Mouse (Mus musculus): ENCODE data around the gene Rad50. TPM values are rescaled to one million over a fixed set of nuclear protein-coding genes. Genes with fewer than 3 reads are reported as not detected.

Gene Rad50
- polyA plus RNA-seq, 1 experiment from 2014 or later, result 11.0 TPM

- Histone ChIP-seq H3K9me3 (replicated peaks; ENCODE audit: control insufficient read depth, low read length) (no peaks in the 10 kb centered on the region), H3K27ac (ENCODE audit: low read depth, low read length) (no peak overlapping the region), H3K4me1 (ENCODE audit: control insufficient read depth, insufficient read depth, low read length) (no peaks in the 10 kb centered on the region), H3K27me3 (replicated peaks; ENCODE audit: control insufficient read depth, insufficient read depth, low read length) (no peaks in the 10 kb centered on the region), H3K9ac (ENCODE audit: low read length) (peak overlapping the region; percentile 79), H3K36me3 (ENCODE audit: control insufficient read depth, insufficient read depth, low read length) (no peaks in the 10 kb centered on the region), H3K4me2 (ENCODE audit: low read length) (peak overlapping the region; percentile 88), H3K4me3 (ENCODE audit: low read depth, low read length) (peak overlapping the region; percentile 79)
- ATAC-seq (no peak), DNase-seq (ENCODE audit: low spot score) (no peak)
- 90% methylated on average over 3 of the region's 3 CpGs for WGBS
These were observed 545 bp upstream of the Rad50 start for GRCm38 (mm10) chr11:53707718-53708009.

DNA sequence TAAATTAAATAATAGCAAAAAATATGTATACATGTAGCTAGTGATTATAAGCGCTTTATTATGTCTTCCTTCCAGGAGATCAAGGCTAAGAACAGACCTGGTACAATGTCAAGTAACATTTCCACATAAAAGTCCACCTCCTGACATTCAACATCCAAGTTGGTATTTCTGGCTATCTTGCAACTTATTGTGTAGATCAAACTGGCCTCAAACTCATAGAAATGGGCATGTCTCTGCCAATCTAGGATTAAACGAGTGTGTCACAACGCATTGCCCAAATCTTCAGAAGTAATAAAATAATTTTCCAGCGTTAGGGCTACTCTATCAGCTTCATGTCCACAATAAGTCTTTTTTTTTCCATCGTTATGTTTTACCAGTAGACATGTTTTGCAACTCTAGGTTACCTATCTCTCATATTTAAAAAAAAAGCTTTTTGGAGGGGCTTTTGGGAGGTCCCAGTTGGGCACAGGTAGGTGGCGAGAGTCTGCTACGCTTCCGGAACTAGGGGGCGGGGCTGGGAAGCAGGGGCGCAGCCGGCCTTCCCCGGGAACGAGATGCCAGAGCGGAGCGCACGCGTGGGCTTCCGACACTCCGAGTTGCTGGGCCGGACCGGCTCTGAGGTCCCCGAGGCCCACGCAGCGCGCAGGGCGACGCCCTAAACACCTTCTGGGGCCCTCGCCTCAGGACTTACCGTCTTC lies 734 bp downstream of the Rad50 start:
- no peaks in the 10 kb centered on the region for H3K9me3 ChIP-seq (replicated peaks; ENCODE audit: control insufficient read depth, low read length)
- H3K36me3 ChIP-seq (ENCODE audit: control insufficient read depth, insufficient read depth, low read length), result 0 out of 2 replicates have a peak, but pooled peaks cover 2% of the 10 kb centered on the region
- H3K4me3 ChIP-seq (ENCODE audit: low read depth, low read length), result peak overlapping the region; percentile 79
- H3K4me2 ChIP-seq (ENCODE audit: low read length), result peak overlapping the region; percentile 88
- ATAC-seq, result peak; percentile 82
- H3K27me3 ChIP-seq (replicated peaks; ENCODE audit: control insufficient read depth, insufficient read depth, low read length), result no peaks in the 10 kb centered on the region
- DNase-seq (ENCODE audit: low spot score), result peak; percentile 53
- H3K9ac ChIP-seq (ENCODE audit: low read length), result peak overlapping the region; percentile 79
- WGBS, result 9% methylated on average over 29 of the region's 29 CpGs
- no peaks in the 10 kb centered on the region for H3K4me1 ChIP-seq (ENCODE audit: control insufficient read depth, insufficient read depth, low read length)
- H3K27ac ChIP-seq (ENCODE audit: low read depth, low read length), result 0 out of 2 replicates have a peak overlapping the region, but pooled peaks have one; percentile 39

- Histone ChIP-seq H3K9me3 (replicated peaks; ENCODE audit: control insufficient read depth, low read length) (no peaks in the 10 kb centered on the region), H3K4me3 (ENCODE audit: low read depth, low read length) (no peak overlapping the region), H3K27me3 (replicated peaks; ENCODE audit: control insufficient read depth, insufficient read depth, low read length) (no peaks in the 10 kb centered on the region), H3K4me1 (ENCODE audit: control insufficient read depth, insufficient read depth, low read length) (no peaks in the 10 kb centered on the region), H3K9ac (ENCODE audit: low read length) (no peak overlapping the region), H3K4me2 (ENCODE audit: low read length) (no peak overlapping the region), H3K27ac (ENCODE audit: low read depth, low read length) (no peak overlapping the region), H3K36me3 (ENCODE audit: control insufficient read depth, insufficient read depth, low read length) (peaks cover 27% of the 10 kb centered on the region)
- ATAC-seq (no peak), DNase-seq (ENCODE audit: low spot score) (no peak)
- WGBS, result 94% methylated on average over 4 of the region's 4 CpGs
These were observed 7.8 kb downstream of the Rad50 start for GRCm38 (mm10) chr11:53699351-53699750.

DNA sequence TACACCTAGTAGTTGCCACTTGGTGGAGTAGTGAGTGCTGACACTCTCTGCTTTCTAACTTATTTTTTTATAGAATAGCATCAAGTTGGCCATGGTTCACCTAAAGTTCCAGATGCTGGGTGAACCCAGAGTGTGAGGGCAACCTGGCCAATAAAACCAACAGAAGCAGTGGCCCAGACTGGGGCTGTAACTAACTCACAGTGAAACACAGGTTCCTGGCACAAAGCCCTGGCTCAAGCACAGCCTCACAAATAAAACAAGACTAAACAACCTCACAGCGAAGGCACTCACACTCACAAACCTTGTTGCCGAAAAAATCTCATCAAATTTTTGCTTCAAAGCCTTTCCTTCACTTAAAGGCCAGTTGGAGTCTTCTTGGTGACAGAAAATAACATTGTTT lies 8.6 kb downstream of the Rad50 start:
- 94% methylated on average over 2 of the region's 2 CpGs for WGBS
- no peak for ATAC-seq

GRCm38 (mm10) chr11:53691979-53692378 lies 15.1 kb downstream of the Rad50 start:
- 71% methylated on average over 10 of the region's 10 CpGs for WGBS
- no peaks in the 10 kb centered on the region for H3K4me1 ChIP-seq (ENCODE audit: control insufficient read depth, insufficient read depth, low read length)
- H3K4me3 ChIP-seq (ENCODE audit: low read depth, low read length), result no peak overlapping the region
- H3K27me3 ChIP-seq (replicated peaks; ENCODE audit: control insufficient read depth, insufficient read depth, low read length), result no peaks in the 10 kb centered on the region
- peak; percentile 15 for DNase-seq (ENCODE audit: low spot score)
- no peak for ATAC-seq
- H3K9me3 ChIP-seq (replicated peaks; ENCODE audit: control insufficient read depth, low read length), result no peaks in the 10 kb centered on the region
- no peak overlapping the region for H3K27ac ChIP-seq (ENCODE audit: low read depth, low read length)
- H3K4me2 ChIP-seq (ENCODE audit: low read length), result no peak overlapping the region
- H3K9ac ChIP-seq (ENCODE audit: low read length), result no peak overlapping the region
- H3K36me3 ChIP-seq (ENCODE audit: control insufficient read depth, insufficient read depth, low read length), result peaks cover 19% of the 10 kb centered on the region

More for the DNA sequence above, 8.6 kb downstream of the Rad50 start:
- Histone ChIP-seq H3K9me3 (replicated peaks; ENCODE audit: control insufficient read depth, low read length) (no peaks in the 10 kb centered on the region), H3K4me2 (ENCODE audit: low read length) (no peak overlapping the region), H3K27ac (ENCODE audit: low read depth, low read length) (no peak overlapping the region), H3K27me3 (replicated peaks; ENCODE audit: control insufficient read depth, insufficient read depth, low read length) (no peaks in the 10 kb centered on the region), H3K4me1 (ENCODE audit: control insufficient read depth, insufficient read depth, low read length) (no peaks in the 10 kb centered on the region), H3K9ac (ENCODE audit: low read length) (no peak overlapping the region), H3K4me3 (ENCODE audit: low read depth, low read length) (no peak overlapping the region), H3K36me3 (ENCODE audit: control insufficient read depth, insufficient read depth, low read length) (peaks cover 27% of the 10 kb centered on the region)
- no peak for DNase-seq (ENCODE audit: low spot score)

DNA sequence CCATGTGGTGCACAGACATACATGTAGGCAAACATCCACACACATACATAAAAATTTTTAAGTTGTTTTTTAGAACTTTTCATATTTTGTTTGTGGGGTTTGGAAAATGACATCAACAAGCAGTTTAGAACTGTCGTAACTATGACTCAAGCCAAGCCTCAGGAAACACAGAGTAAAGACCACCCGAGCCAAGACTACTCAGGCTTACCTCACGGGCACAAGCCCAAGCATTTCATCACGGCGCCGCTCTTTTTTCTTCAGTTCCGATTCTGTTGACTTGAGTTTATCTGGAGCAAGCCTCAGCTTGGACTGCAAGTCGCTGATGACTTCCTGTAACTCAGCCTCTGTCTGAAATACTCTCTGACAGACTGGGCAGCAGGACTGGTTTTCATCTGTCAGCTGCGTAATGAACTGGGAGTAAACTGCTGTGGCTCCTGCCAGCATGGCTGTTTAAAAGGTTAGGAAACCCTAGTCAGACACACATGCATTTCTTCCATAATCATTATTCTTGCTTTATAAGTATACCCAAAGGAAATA lies 24.1 kb downstream of the Rad50 start:
- Histone ChIP-seq H3K4me2 (ENCODE audit: low read length) (no peak overlapping the region), H3K4me3 (ENCODE audit: low read depth, low read length) (no peak overlapping the region), H3K9ac (ENCODE audit: low read length) (no peak overlapping the region), H3K27ac (ENCODE audit: low read depth, low read length) (no peak overlapping the region), H3K4me1 (ENCODE audit: control insufficient read depth, insufficient read depth, low read length) (no peaks in the 10 kb centered on the region), H3K36me3 (ENCODE audit: control insufficient read depth, insufficient read depth, low read length) (peaks cover 34% of the 10 kb centered on the region; the same call in 1 of the 2 replicates), H3K27me3 (replicated peaks; ENCODE audit: control insufficient read depth, insufficient read depth, low read length) (no peaks in the 10 kb centered on the region), H3K9me3 (replicated peaks; ENCODE audit: control insufficient read depth, low read length) (no peaks in the 10 kb centered on the region)
- WGBS, result 94% methylated on average over 9 of the region's 9 CpGs
- no peak for DNase-seq (ENCODE audit: low spot score)
- ATAC-seq, result no peak

- 84% methylated on average over 2 of the region's 2 CpGs for WGBS
- ATAC-seq, result no peak
- H3K27me3 ChIP-seq (replicated peaks; ENCODE audit: control insufficient read depth, insufficient read depth, low read length), result no peaks in the 10 kb centered on the region
- H3K4me1 ChIP-seq (ENCODE audit: control insufficient read depth, insufficient read depth, low read length), result no peaks in the 10 kb centered on the region
- peaks cover 36% of the 10 kb centered on the region; the same call in 1 of the 2 replicates for H3K36me3 ChIP-seq (ENCODE audit: control insufficient read depth, insufficient read depth, low read length)
- no peak for DNase-seq (ENCODE audit: low spot score)
- no peaks in the 10 kb centered on the region for H3K9me3 ChIP-seq (replicated peaks; ENCODE audit: control insufficient read depth, low read length)
- no peak overlapping the region for H3K4me3 ChIP-seq (ENCODE audit: low read depth, low read length)
- H3K9ac ChIP-seq (ENCODE audit: low read length), result no peak overlapping the region
- no peak overlapping the region for H3K27ac ChIP-seq (ENCODE audit: low read depth, low read length)
- no peak overlapping the region for H3K4me2 ChIP-seq (ENCODE audit: low read length)
These were observed 24.9 kb downstream of the Rad50 start for GRCm38 (mm10) chr11:53682170-53682569.

GRCm38 (mm10) chr11:53681686-53682085 lies 25.4 kb downstream of the Rad50 start:
- no peaks in the 10 kb centered on the region for H3K27me3 ChIP-seq (replicated peaks; ENCODE audit: control insufficient read depth, insufficient read depth, low read length)
- H3K4me2 ChIP-seq (ENCODE audit: low read length), result no peak overlapping the region
- H3K4me1 ChIP-seq (ENCODE audit: control insufficient read depth, insufficient read depth, low read length), result no peaks in the 10 kb centered on the region
- peaks cover 36% of the 10 kb centered on the region; the same call in 1 of the 2 replicates for H3K36me3 ChIP-seq (ENCODE audit: control insufficient read depth, insufficient read depth, low read length)
- H3K4me3 ChIP-seq (ENCODE audit: low read depth, low read length), result no peak overlapping the region
- WGBS, result 90% methylated on average over 2 of the region's 2 CpGs
- no peak overlapping the region for H3K9ac ChIP-seq (ENCODE audit: low read length)
- no peak for DNase-seq (ENCODE audit: low spot score)
- no peak for ATAC-seq
- no peaks in the 10 kb centered on the region for H3K9me3 ChIP-seq (replicated peaks; ENCODE audit: control insufficient read depth, low read length)
- H3K27ac ChIP-seq (ENCODE audit: low read depth, low read length), result no peak overlapping the region

- no peak for DNase-seq (ENCODE audit: low spot score)
- WGBS, result 89% methylated on average over 4 of the region's 4 CpGs
- no peaks in the 10 kb centered on the region for H3K27me3 ChIP-seq (replicated peaks; ENCODE audit: control insufficient read depth, insufficient read depth, low read length)
These were observed 27.0 kb downstream of the Rad50 start for GRCm38 (mm10) chr11:53680141-53680540.

More at GRCm38 (mm10) chr11:53680141-53680540, 27.0 kb downstream of the Rad50 start:
- Histone ChIP-seq H3K4me1 (ENCODE audit: control insufficient read depth, insufficient read depth, low read length) (no peaks in the 10 kb centered on the region), H3K9me3 (replicated peaks; ENCODE audit: control insufficient read depth, low read length) (no peaks in the 10 kb centered on the region), H3K36me3 (ENCODE audit: control insufficient read depth, insufficient read depth, low read length) (peaks cover 38% of the 10 kb centered on the region; the same call in 1 of the 2 replicates), H3K4me3 (ENCODE audit: low read depth, low read length) (no peak overlapping the region), H3K27ac (ENCODE audit: low read depth, low read length) (no peak overlapping the region), H3K4me2 (ENCODE audit: low read length) (no peak overlapping the region), H3K9ac (ENCODE audit: low read length) (no peak overlapping the region)
- no peak for ATAC-seq
